Mouse (Mus musculus) brain, embryonic 14.5 days (tissue): ENCODE data around the gene Atp8b5.

Experiments
- CTCF ChIP-seq: fragments of 200-500 bp; IDR thresholded peaks from 2 replicates; pipeline ENCODE4 v1.5.1; 2012; ENCODE audit warnings: inconsistent platforms, mild to moderate bottlenecking, moderate library complexity, borderline replicate concordance; ENCODE audit not compliant: insufficient read depth, insufficient read length; ENCODE audit errors: extremely low read depth
- POLR2A ChIP-seq: fragments of 200-500 bp; IDR thresholded peaks from 2 replicates; pipeline ENCODE4 v1.6.1; 2012; ENCODE audit warnings: mild to moderate bottlenecking, inconsistent platforms, borderline replicate concordance; ENCODE audit not compliant: poor library complexity, insufficient read depth, insufficient read length, severe bottlenecking; ENCODE audit errors: extremely low read depth

GRCm38 (mm10) chr4:43389845-43390440 lies 123.0 kb downstream of the Atp8b5 start:
- TF ChIP-seq CTCF (no peak), POLR2A (no peak)
